Mouse (Mus musculus) naive thymus-derived CD4-positive, alpha-beta T cell, adult 2 months (primary cell): ENCODE measurements around the gene Fmnl1.
A peak's percentile ranks its signal among the peaks of the same experiment; 100 is the strongest.

Experiments used
- DNase-seq: peaks from one replicate; pipeline ENCODE4 v3.0.0-alpha.2; 2011; ENCODE audit warnings: low read depth

The Fmnl1 gene

DNA sequence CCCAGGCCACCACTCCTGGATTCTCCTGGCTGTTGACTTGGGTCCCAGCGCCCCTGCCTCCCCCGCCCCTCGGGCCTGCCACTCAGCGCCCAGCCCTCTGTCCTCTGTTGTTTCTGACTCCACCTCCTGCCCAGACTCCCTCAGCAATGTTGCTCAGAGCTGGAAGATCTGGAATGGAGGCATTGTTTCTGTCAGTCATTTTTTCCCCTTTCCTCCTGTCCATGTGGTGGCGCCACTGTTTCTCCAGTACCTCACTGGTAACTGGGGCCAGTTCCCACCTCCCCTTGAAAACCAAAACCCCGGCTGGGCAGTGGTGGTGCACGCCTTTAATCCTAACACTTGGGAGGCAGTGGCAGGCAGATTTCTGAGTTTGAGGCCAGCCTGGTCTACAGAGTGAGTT lies 9.5 kb upstream of the Fmnl1 start:
- peak; percentile 40 for DNase-seq

DNA sequence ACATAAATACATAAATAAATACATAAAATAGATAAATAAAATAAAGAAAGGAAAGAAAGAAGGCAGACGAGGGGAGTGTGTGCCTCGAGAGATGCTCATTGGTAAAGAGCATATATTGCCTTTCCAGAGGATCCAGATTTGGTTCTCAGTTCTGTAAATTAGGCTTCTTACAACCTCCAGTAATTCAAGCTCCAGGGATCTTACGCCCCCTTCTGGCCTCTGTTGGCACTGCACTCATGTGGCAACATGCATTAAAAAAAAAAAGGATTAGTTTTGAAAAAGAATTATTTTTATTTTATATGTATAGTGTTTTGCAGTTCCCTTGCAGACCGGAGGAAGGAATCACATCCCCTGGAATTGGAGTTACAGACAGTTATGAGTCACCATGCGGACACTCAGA lies 8.8 kb upstream of the Fmnl1 start:
- DNase-seq: peak; percentile 71

DNA sequence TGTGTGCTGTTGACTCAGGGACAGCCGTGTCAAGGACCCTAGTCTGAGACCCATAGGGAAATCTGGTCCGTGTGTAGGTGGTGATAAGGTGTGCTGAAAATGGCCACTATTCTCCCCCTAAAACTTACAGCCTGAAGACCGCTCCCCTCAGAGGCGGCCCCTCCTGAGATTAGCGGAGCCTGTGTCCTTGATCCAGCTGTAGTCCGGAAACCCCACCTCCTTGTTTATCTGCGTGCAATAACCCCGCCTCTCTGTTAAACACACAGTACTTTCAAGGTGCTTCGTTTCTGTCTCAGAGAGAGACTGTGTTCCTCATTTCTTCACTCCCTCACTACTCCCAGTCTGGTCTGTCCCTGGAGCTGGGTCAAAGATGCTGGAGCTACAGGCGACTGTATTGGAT lies 6.5 kb upstream of the Fmnl1 start:
- peak; percentile 40 for DNase-seq

DNA sequence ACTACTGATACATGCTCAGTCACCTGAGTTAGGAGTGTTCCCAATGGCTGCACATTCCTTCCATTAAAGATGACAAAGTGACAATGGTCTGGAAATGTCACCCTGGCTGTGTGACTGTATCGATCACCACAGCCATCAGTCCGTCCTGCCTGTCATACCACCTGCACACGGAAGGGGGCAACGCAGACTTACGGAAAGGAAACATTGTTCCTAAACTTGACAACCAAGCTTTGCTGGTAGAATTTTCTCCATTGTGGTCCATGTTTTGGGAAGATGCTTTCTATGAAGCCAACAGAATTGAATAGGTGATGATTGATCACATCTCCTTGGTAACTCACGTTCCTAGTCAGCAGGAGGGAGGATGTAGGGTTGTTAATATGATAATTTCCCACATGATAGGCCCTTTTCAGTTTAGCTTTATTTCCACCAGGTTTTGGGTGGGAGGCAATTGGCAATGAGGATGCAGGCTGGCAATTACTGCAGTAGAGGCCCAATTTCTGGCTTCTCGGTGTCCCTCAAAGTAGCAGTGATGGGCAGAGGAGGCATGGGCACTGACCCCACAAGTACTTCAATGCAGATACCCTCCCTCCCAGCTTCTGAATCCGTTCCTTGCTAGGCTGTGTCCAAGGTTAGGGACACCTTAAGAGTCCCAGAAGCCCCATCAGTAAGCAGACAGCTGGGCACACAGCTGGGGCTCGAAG lies 2.1 kb upstream of the Fmnl1 start:
- DNase-seq: peak; percentile 91

DNA sequence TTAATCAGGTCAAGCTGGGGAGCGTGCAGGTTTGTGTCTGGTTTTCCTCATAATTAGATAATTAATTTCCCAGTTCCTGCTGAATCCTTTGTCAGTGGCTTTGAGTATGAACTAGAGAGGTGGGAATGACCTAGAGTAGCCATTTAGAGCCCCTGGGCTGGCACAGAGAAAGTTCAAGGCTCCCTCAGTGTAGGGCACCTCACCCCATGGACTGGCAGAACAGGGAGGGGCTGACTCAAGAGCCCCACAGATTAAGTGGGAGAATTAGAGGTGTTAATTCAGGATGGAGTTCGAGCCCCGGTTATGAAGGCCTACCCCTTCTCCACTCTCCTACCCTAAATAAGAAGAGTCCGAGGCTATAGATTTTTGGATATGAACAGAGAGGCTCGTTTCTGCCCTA lies 1.2 kb upstream of the Fmnl1 start:
- DNase-seq: no peak

DNA sequence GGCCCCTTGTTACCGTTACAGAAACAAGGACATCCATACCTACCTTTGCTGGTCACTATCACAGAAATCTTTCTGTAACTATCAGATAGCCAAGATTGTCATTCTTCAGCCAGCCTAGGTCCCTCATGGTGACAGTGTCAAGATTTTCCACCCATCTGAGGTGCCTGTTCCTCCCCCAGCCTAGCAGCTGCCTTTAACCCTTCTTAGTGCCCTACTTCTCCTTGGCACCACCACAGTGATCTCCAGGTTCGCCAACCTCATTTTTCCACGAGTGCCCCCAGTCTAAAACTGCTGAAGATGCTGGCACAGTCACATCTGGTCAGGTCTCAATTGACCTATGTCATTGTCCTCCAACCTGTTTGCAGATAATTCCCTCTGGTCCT lies 805 bp upstream of the Fmnl1 start:
- DNase-seq: peak; percentile 59

DNA sequence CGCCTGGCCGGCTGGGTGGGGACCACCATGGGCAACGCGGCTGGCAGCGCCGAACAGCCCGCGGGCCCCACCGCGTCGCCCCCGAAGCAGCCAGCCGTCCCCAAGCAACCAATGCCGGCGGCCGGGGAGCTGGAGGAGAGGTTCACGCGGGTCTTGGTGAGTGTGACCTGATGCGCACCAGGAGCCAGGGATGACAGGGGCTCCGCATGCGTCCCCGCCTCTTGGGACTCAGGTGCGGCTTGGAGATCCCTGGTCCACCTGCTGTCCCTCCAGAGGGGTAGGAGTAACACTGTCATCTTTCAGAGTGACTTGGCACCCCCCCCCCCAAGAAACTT lies 346 bp downstream of the Fmnl1 start:
- DNase-seq: no peak

DNA sequence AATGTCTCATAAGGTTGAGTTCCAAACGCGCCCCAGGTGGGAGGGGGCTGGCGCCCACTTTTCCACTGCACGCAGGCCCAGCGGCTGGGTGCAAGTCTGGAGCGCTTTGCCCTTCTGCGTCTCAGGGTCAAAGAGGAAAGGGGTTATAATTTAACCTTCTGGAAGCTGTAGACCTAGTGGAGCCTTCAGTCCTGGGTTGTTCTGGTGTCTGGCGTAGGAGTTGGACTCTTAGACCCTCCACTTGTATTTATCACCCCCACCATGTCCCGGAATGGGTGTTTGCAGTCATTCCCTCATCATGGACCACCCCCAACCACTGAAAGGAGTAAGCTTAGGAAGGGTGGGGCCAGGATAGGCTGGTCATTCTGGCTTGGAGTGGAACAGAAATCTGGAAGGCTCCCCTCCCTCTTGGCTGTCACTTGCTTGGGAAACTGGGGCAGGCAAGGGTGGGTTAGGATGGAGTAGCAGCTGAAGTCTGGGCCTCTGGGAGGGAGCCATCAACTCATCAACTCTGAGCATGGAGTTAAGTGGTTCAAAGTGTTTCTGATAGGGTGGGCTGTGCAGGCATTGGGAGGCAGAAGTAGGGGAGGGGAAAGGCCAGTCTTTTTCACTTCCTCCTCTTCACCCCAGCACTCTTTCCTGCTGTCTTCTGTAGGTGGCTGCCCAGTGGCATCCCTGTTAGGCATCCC lies 940 bp downstream of the Fmnl1 start:
- DNase-seq: no peak

DNA sequence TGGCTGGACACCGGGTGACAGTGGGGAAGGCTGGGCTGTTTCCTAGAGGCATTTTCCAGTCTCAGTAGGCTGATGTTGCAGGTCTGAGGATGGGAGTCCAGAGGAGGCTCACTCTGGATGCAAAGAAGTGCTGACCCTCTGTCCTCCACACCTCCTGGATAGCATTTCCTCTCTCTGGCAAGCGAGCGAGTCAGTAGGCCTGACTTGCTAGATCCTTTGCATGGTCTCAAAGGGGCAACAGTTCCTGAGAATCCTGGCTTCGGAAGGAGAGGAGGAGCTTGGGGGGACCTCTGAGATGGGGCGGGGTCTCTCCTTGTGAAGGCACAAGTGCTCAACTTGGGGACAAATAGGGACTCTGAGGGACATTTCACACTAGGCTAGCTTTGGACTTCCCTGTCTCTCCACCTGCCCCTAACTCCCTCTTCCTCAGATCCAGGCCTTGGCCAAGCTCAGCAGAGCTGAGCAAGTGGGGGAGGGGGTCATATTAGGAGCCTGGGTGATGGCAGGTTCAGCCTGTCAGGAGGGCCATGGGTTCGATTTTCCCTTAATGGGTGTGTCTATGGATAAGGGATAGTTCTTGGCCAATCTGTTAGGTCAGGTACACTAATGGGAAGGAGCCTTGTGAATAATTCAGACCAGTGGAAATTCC lies 1.6 kb downstream of the Fmnl1 start:
- no peak for DNase-seq

DNA sequence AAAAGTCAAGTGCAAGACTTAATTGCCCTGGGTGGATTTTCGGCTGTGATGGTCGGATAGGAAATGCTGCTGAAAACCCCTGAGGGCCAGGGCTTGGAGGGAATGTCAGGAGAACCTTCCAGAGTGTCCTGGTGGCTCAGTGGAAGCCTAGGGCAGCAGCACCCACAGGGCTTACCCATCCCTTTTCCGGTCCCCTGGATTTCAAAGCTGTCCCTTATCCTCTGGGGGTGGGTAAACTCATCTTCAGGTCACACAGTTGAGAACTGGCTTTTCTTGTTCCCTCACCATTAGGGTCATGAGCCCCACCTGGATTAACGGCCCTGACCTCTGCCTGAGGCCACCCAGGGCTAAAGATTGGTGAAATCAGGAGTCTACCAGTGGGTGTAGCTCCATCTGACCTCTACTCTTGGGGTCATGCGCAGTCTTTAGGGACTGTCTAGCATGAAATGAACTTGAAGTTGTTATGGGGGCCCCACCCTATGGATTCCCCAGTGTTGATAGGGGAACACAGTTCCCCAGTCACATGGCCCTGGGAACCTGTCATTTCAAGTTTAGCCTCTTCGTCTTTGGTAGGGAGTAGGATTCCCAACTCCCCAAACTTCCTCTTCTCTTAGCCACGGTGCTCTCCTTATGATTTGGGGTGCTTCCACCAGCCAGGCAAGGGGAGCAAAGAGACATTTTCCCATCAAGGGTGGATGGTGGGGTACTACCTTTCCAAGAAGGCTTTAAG lies 2.3 kb downstream of the Fmnl1 start:
- no peak for DNase-seq

DNA sequence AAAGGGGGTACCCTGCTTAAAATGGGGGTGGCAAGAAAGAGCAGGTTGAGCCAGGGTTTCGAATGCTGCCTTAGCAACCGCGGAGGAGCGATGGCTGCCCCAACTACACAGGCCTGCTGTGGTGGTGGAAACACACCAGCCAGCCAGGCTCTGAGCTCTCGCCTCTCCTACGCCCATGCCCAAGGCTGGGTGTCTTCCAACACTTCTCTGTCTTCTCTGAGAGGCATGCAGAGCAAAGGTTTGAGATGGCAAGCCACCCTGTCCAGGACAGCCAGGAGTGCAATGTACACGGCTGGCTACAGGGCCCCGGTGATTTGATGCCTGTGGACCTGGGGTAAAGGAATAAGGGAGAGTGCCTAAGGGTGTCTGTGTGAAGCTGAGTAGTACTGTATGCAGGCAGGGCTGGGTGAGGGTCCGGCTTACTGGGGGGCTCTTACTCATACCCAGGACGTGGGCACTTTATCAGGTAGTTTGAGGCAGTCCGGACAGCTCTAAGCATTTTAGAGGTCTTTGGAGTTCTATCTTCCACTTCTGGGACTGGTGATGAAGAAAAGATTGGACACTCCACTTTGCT lies 3.0 kb downstream of the Fmnl1 start:
- peak; percentile 52 for DNase-seq

DNA sequence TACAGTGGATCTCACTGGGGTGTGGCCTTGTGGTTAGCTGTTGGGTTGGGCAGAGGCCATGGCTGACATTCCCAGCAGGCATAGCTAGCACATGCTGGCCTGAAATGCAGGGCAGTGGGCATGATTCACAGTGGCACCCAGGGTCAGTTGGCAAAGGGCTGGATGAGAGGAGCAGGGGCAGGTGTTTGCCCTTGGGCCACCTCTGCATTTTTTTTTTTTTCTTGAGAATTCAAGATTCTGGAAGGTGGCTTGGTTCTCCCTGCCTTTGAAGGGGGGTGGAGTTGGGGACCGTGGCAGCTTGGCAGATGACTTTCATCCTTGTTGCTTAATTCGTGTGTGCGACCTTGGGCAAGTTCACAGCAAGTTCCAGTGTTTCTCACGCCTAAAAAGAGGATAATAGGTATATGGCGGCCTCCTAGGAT lies 3.5 kb downstream of the Fmnl1 start:
- no peak for DNase-seq

DNA sequence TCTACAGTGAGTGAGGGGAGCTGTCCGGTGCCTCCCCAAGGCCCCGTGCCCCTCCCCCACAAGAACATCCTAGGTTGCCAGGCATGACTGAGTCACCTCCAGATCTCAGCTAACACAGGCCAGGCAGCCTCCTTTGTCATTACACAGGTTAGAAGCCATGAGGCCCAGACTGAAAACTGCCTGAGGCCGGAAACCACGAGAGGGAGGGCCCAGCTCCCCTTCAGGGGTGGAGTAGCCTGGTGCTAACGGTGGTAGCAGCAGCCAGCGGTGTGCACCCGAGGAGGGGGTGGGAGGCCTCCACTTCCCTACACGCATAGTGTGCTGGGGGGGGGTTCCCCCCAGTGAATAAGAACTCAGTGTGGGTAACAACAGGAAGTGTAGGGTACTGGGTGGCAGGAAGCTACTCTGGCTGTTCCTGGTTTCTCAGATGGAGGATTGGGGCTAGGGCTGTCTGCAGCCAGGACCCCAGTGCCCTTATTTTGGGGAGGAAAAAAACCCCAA lies 4.0 kb downstream of the Fmnl1 start:
- peak; percentile 95 for DNase-seq

DNA sequence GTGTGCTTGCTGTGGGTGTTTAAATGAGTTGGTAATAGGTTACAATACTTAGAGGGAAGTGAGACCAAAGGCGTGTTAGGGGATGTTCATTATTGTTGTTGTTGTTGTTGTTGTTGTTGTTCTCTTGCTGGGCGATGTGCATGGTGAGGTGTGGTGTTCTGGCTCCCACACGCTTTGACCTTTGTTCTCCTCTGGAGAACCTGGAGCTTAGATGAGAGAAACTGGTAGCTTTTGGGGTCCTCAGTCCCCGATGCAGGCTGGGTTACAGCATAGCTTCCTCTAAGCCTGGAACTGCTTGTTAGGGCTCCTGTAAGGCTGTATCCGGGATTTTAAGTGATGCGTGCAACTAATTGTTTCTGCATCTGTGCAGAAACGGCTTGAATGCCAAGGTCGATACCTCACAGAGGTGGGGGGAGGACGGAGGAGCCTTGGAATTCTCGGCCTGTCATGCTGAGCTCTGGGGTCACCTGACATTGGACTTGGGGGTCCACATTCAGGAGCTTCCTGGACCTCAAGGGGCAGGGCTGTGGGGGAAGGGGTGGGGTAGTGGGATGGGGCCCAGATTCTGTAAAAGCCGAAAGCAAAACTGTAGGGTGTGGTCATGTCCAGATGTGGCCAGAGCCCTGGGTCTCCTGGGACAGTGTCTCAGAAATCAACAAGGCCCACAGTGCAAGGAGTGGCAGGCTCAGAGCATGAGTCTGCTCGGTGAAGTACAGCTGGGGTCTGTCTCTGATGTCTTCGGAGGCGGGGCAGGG lies 5.0 kb downstream of the Fmnl1 start:
- peak; percentile 51 for DNase-seq

DNA sequence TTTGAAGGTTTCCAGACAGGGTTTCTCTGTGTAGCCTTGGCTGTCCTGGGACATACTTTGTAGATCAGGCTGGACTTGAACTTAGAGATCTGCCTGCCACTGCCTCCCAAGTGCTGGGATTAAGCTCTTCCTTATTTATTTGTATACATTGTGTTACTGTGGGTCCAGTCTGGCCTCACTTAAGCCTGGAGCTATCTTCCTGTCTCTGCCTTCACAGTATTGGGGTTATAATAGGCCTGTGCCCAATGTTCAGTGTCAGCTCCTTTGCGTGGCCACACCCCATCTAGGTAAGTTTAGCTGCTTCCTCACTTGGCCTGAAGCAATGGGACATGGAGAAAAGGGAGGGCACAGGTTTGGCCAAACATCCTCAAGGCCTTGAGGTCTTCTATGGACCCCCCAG lies 5.6 kb downstream of the Fmnl1 start:
- DNase-seq: no peak

DNA sequence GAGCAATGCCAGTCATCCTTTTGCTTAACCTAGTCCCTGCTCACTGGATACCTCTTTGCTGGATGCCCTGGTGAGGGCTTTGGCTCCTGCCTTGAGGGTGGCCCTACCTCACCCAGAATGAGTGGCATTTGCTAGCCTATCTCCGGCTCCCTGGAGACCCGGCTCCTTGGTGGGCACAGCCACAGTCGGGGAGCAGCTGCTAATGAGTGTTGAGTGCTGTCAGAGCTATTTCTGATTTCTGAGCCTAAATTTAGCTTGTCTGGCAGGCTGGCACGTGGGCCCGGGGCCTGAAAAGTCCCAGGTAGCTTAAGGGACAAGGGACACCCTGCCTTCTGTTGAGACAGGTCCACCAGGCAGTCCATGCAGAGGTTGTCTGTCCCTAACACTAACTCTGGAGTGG lies 6.3 kb downstream of the Fmnl1 start:
- no peak for DNase-seq

DNA sequence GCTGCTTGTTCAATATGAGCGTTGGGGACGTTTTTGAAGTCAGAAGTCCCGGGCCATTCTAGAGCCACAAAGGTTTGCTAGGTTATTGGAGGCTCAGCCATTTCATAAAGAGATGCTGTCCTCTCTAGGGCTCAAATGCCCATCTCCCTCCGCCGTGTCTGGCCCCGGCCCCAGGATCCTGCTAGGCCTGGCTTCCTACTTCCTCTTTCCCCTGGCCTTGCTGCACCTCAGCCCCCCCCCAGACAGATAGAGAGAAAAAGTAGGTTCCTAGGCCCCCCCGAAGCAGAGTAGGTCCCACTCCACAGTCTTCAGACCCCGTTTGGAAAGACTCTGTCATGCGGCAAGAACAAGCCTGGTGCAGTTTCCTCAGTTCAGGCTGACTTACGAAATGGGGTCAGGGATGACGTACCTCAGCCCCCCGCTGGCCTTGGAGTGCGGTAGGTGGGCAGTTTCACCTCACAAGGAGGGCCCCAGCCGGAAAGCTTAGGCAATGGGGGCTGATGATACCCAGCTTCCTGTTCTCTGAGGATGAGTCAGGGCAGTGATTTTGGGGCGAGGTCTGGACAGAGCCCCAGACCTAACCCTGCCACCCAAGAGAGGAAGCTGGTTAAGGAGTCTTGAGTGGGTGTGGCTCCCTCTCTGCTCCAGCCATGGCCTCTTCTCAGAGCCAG lies 7.0 kb downstream of the Fmnl1 start:
- DNase-seq: peak; percentile 50

DNA sequence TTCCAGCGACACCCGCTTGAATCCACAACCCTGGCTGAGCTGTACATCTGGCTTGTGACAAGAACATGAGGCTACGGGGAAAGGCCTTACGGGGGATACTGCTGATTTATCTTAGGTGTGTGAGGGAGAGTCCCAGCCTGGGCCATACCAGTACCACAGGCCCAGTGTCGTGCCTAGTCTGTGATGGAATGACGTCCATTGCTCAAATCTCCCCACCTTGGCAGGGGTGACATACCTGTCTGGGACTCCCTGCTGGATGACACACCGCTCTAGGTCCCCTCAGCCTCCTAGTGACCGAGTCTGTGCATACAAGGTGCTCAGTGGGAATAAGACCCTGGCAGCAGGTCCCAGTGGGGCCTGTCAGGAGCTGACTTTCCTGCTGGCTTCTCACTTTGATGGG lies 7.8 kb downstream of the Fmnl1 start:
- no peak for DNase-seq

DNA sequence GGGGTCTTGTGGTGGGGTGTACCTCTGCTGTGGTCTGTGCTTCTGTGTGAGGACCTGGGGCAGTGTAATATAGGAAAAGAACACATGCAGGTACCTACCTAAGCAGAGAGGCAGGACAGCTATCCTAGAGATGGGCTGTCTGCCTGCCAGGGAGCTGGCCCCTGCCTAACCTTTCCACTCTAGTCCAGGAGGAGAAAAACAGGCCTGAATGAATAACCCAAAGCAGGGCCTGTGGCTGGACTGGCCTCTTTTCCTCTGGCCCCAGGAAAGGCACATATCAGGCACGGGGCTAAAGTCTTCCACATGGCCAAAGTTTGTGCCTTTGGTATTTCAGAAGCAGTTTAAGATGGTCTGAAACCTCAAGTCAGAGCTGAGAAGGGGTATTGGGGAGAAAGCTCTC lies 9.5 kb downstream of the Fmnl1 start:
- no peak for DNase-seq

DNA sequence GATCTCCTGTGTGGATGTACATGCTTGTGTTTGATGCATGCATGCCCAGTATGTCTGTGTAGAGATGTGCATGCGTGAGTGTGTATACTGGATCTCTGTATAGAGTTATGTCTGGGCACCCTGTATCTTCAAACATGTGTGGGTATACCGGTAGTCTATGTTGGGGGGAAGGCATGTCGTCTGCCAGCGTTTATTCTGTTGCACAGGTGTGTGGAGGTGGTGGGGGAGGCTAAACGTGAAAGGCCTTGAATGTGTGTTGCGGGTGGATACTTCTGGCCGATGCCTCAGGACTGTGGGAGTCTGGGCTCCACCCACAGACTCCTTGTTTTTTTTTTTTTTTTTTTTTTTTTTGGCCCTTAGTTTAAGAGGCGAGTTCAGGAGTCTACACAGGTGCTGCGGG lies 10.4 kb downstream of the Fmnl1 start:
- no peak for DNase-seq

DNA sequence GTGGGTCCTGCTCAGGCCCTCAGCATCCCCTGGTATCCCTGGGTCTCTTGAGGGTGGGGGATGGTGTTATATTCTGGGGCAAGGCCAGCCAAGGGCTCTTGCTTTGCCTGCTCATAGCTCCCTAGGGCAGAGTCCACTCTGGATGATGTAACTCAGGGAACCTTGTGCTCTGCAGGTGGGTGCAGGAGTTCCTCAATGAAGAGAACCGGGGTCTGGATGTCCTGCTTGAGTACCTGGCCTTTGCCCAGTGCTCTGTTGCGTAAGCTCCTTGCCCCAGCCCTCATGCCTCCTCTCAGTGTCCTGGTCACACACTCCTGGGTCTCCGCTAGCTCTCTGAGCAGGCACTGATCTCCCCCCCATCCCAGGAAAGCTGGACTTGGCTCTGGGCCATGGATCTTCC lies 11.0 kb downstream of the Fmnl1 start:
- no peak for DNase-seq
